8 mouse cellular contexts compared by ENCODE assay signal in genomic region chr1:177442821-177443723, GRCm38 (mm10). TPM values are rescaled to one million over a fixed set of nuclear protein-coding genes. Genes with fewer than 3 reads are reported as not detected.
DNase-seq lines count a peak whose midpoint lies in the region; ATAC-seq and TF ChIP-seq lines count a peak whose summit lies in the region.

No protein-coding gene starts in this region.

- H3K79me2 ChIP-seq in macrophage (ENCODE audit: inconsistent target): peaks cover 52% of the 10 kb centered on the region

- peaks cover 12% of the 10 kb centered on the region for H3K36me3 ChIP-seq in heart, embryonic 12.5 days
- H3K36me3 ChIP-seq in kidney, embryonic 15.5 days: peaks cover 11% of the 10 kb centered on the region
- peaks cover 12% of the 10 kb centered on the region; the same call in 1 of the 2 replicates for H3K36me3 ChIP-seq in macrophage (ENCODE audit: inconsistent target)
- peaks cover 6% of the 10 kb centered on the region; the same call in 1 of the 2 replicates for H3K36me3 ChIP-seq in spleen, adult 2 months (ENCODE audit: control insufficient read depth, insufficient read depth, low read length)

- H3K9ac ChIP-seq in heart, embryonic 12.5 days: peak overlapping the region; percentile 100
- H3K9ac ChIP-seq in kidney, embryonic 15.5 days: peak overlapping the region; percentile 86

- H3K4me3 ChIP-seq in heart, embryonic 12.5 days: peak overlapping the region; percentile 100
- peak overlapping the region; percentile 86 for H3K4me3 ChIP-seq in kidney, embryonic 15.5 days (replicated peaks)
- H3K4me3 ChIP-seq in macrophage (ENCODE audit: inconsistent target): peak overlapping the region; percentile 67
- peak overlapping the region; percentile 71 for H3K4me3 ChIP-seq in spleen, adult 2 months (ENCODE audit: extremely low read depth, insufficient read depth, insufficient read length)

- H3K27ac ChIP-seq in heart, embryonic 12.5 days (ENCODE audit: poor library complexity, severe bottlenecking): peak overlapping the region; percentile 96
- peak overlapping the region; percentile 90 for H3K27ac ChIP-seq in kidney, embryonic 15.5 days
- peak overlapping the region; percentile 48 for H3K27ac ChIP-seq in macrophage
- peak overlapping the region; percentile 84 for H3K27ac ChIP-seq in spleen, adult 2 months (ENCODE audit: insufficient read depth, low read length)

- H3K4me2 ChIP-seq in heart, embryonic 12.5 days: peak overlapping the region; percentile 96
- H3K4me2 ChIP-seq in kidney, embryonic 15.5 days: peak overlapping the region; percentile 88

- H3K9me3 ChIP-seq in heart, embryonic 12.5 days (replicated peaks): no peaks in the 10 kb centered on the region
- H3K9me3 ChIP-seq in kidney, embryonic 15.5 days (replicated peaks): no peaks in the 10 kb centered on the region

- TF ChIP-seq CTCF in spleen, adult 2 months (IDR thresholded peaks at IDR 0.05; ENCODE audit: extremely low read depth, insufficient read depth, insufficient read length, insufficient replicate concordance): no peak

- no peaks in the 10 kb centered on the region for H3K27me3 ChIP-seq in heart, embryonic 12.5 days (replicated peaks)
- no peaks in the 10 kb centered on the region for H3K27me3 ChIP-seq in kidney, embryonic 15.5 days
- H3K27me3 ChIP-seq in spleen, adult 2 months (ENCODE audit: control insufficient read depth, insufficient read depth, low read length): no peaks in the 10 kb centered on the region

- peak; percentile 5; the same call in 1 of the 2 replicates for ATAC-seq in heart, embryonic 12.5 days (ENCODE audit: insufficient number of reproducible peaks, low FRiP score)
- no peak for ATAC-seq in kidney, embryonic 15.5 days (replicated peaks; ENCODE audit: low FRiP score)

- peak; percentile 68; the same call in 1 of the 2 replicates for TF ChIP-seq POLR2A in spleen, adult 2 months (IDR thresholded peaks at IDR 0.05; ENCODE audit: low read depth, low read length)

- peaks cover 39% of the 10 kb centered on the region for H3K4me1 ChIP-seq in heart, embryonic 12.5 days (replicated peaks)
- peaks cover 43% of the 10 kb centered on the region for H3K4me1 ChIP-seq in kidney, embryonic 15.5 days
- H3K4me1 ChIP-seq in spleen, adult 2 months (ENCODE audit: control insufficient read depth, insufficient read depth, insufficient read length): peaks cover 6% of the 10 kb centered on the region

- WGBS in heart, embryonic 12.5 days: 3% methylated on average over 53 of the region's 62 CpGs
- 1% methylated on average over 58 of the region's 62 CpGs for WGBS in kidney, embryonic 15.5 days
- whole genome bisulfite sequencing in macrophage (ENCODE audit: missing documents): 2% methylated on average over 52 of the region's 62 CpGs
- WGBS in spleen, adult 2 months: 2% methylated on average over 48 of the region's 62 CpGs

- peak; percentile 52 to 68 for DNase-seq in urinary bladder, adult 18-20 months (ENCODE audit: low spot score in 2 of 2)
- no peak for DNase-seq in urinary bladder, postnatal 10 days (ENCODE audit: low spot score)
- peak; percentile 44 to 55 for DNase-seq in cerebellum, postnatal 36 days
- peak; percentile 35 to 73 for DNase-seq in spleen, adult 2 months (ENCODE audit: low read depth in 1 of 2, low spot score in 2 of 2)
- no peak for DNase-seq in frontal cortex, postnatal 14 days (ENCODE audit: low spot score in 2 of 2)

RNA-seq across cellular contexts. Expression of gene Zbtb18, which starts 0.9 kb away (rescaled TPM):
- 1.5 and 1.6 TPM in 2 replicates for polyA plus RNA-seq in heart, embryonic 12.5 days (2016; fragmentation: Nextera tagmentation; extraction: Ambion mirVana)
- 1.7 and 1.9 TPM in 2 replicates for polyA plus RNA-seq in kidney, embryonic 15.5 days (2015; fragmentation: Nextera tagmentation; extraction: Ambion mirVana)
- total RNA-seq in macrophage (2018; cell fraction: chromatin; rRNA removed): 10 to 100 TPM; 11.9 to 49.7 (median 27.8) TPM
- total RNA-seq in macrophage (2018; cell fraction: cytosol; rRNA removed): 10 to 100 TPM; 11.3 to 25.1 (median 18.6) TPM
- 10 to 100 TPM; 15.7 to 70.9 (median 34.3) TPM for total RNA-seq in macrophage (2018; cell fraction: nucleus; rRNA removed)
- polyA plus RNA-seq in macrophage (2018): 9.8 to 13.2 TPM (median 11.6 TPM) in 3 replicates
- 18.1 and 19.9 TPM in 2 replicates for polyA plus RNA-seq in spleen, adult 2 months (2012; rRNA removed)

Comparison
In these comparisons a context has a peak if more than half of its experiments do, and no peak if none do; other contexts are left out.
1. DNase-seq: peak in urinary bladder, adult 18-20 months (2 of 2), cerebellum, postnatal 36 days (2 of 2) and spleen, adult 2 months (2 of 2); none in urinary bladder, postnatal 10 days (single experiment) and frontal cortex, postnatal 14 days (0 of 2).
2. Peak in every context shown above with its lines, with median percentiles within 50 percentile points of each other: H3K27ac ChIP-seq and H3K4me3 ChIP-seq.